Mouse (Mus musculus): ENCODE results near the gene Slc2a5.

The Slc2a5 gene

GRCm38 (mm10) chr4:150105671-150106070 lies 13.4 kb upstream of the Slc2a5 start:
- DNase-seq = no peak

GRCm38 (mm10) chr4:150106637-150107036 lies 12.4 kb upstream of the Slc2a5 start:
- no peak for DNase-seq

- no peak for DNase-seq
Measured at GRCm38 (mm10) chr4:150109636-150110035, 9.4 kb upstream of the Slc2a5 start.

GRCm38 (mm10) chr4:150110373-150110772 lies 8.7 kb upstream of the Slc2a5 start:
- DNase-seq = no peak

- peak; percentile 62 for DNase-seq
Measured at GRCm38 (mm10) chr4:150112867-150113266, 6.2 kb upstream of the Slc2a5 start.

- no peak for DNase-seq
Measured at GRCm38 (mm10) chr4:150114505-150115061, 4.5 kb upstream of the Slc2a5 start.

- no peak for DNase-seq
Measured at GRCm38 (mm10) chr4:150117311-150117710, 1.8 kb upstream of the Slc2a5 start.

GRCm38 (mm10) chr4:150118163-150118562 lies 920 bp upstream of the Slc2a5 start:
- DNase-seq = no peak

GRCm38 (mm10) chr4:150119640-150120039 lies 557 bp downstream of the Slc2a5 start:
- no peak for DNase-seq

- no peak for DNase-seq
Measured at GRCm38 (mm10) chr4:150120173-150120833, 1.2 kb downstream of the Slc2a5 start.

- DNase-seq = no peak
Measured at GRCm38 (mm10) chr4:150121430-150121829, 2.3 kb downstream of the Slc2a5 start.

- DNase-seq = no peak
Measured at GRCm38 (mm10) chr4:150122476-150122875, 3.4 kb downstream of the Slc2a5 start.

- no peak for DNase-seq
Measured at GRCm38 (mm10) chr4:150126373-150126772, 7.3 kb downstream of the Slc2a5 start.

- DNase-seq = no peak
Measured at GRCm38 (mm10) chr4:150127894-150128293, 8.8 kb downstream of the Slc2a5 start.

- DNase-seq = no peak
Measured at GRCm38 (mm10) chr4:150128571-150128970, 9.5 kb downstream of the Slc2a5 start.

- no peak for DNase-seq
Measured at GRCm38 (mm10) chr4:150130661-150131060, 11.6 kb downstream of the Slc2a5 start.

- DNase-seq = no peak
Measured at GRCm38 (mm10) chr4:150132692-150133271, 13.7 kb downstream of the Slc2a5 start.

- no peak for DNase-seq
Measured at GRCm38 (mm10) chr4:150135254-150135653, 16.2 kb downstream of the Slc2a5 start.

- peak; percentile 84 for DNase-seq
Measured at GRCm38 (mm10) chr4:150136693-150137092, 17.6 kb downstream of the Slc2a5 start.

GRCm38 (mm10) chr4:150137368-150138083 lies 18.4 kb downstream of the Slc2a5 start:
- DNase-seq = no peak

- DNase-seq = peak; percentile 41
Measured at GRCm38 (mm10) chr4:150138084-150138543, 19.0 kb downstream of the Slc2a5 start.

- DNase-seq = no peak
Measured at GRCm38 (mm10) chr4:150139090-150139489, 20.0 kb downstream of the Slc2a5 start.

GRCm38 (mm10) chr4:150140346-150140745 lies 21.3 kb downstream of the Slc2a5 start:
- no peak for DNase-seq

GRCm38 (mm10) chr4:150144242-150144641 lies 25.2 kb downstream of the Slc2a5 start:
- DNase-seq = no peak
